Mouse (Mus musculus) ES-E14 (cell line): ENCODE data around the gene Ly6g5c. TPM values are rescaled to one million over a fixed set of nuclear protein-coding genes. Genes with fewer than 3 reads are reported as not detected.

Source experiments
- DNase-seq: peaks from one replicate; pipeline ENCODE4 v3.0.0-alpha.2; 2013; ENCODE audit warnings: low read depth, low spot score
- H3K27ac ChIP-seq: 2 replicates; pipeline ENCODE4 v1.5.1; 2012; ENCODE audit warnings: low read depth, mild to moderate bottlenecking, low read length, moderate library complexity, mixed read lengths; ENCODE audit not compliant: poor library complexity, insufficient read depth, severe bottlenecking
- H3K36me3 ChIP-seq: 2 replicates; pipeline ENCODE4 v1.6.1; 2012; ENCODE audit warnings: mild to moderate bottlenecking, low read length, moderate library complexity, mixed read lengths; ENCODE audit not compliant: control insufficient read depth, poor library complexity, insufficient read depth, severe bottlenecking
- H3K4me1 ChIP-seq, 2 experiments: fragments of 150-350 bp in 1 of 2; sonication (generic) in 1 of 2; 2 replicates each; pipeline ENCODE4 v1.6.1; 2012; ENCODE audit warnings: low read length in 2 of 2, mild to moderate bottlenecking in 1 of 2, mixed read lengths in 1 of 2; ENCODE audit not compliant: control insufficient read depth in 2 of 2, insufficient read depth in 2 of 2, poor library complexity in 1 of 2
- H3K4me3 ChIP-seq, 2 experiments: fragments of 150-350 bp in 1 of 2; sonication (generic) in 1 of 2; 2 replicates each; pipeline ENCODE4 v1.5.1; 2012; ENCODE audit warnings: low read length in 2 of 2, low read depth in 1 of 2, mild to moderate bottlenecking in 1 of 2, mixed read lengths in 1 of 2; ENCODE audit not compliant: insufficient read depth in 1 of 2, poor library complexity in 1 of 2, severe bottlenecking in 1 of 2
- H3K9ac ChIP-seq: 2 replicates; pipeline ENCODE4 v1.6.1; 2012; ENCODE audit warnings: low read depth, mild to moderate bottlenecking, low read length, mixed read lengths; ENCODE audit not compliant: poor library complexity, insufficient read depth, severe bottlenecking
- H3K9me3 ChIP-seq: fragments of 150-350 bp; sonication (generic); 2 replicates; pipeline ENCODE4 v1.6.1; 2012; ENCODE audit warnings: low read depth, mild to moderate bottlenecking, low read length; ENCODE audit not compliant: control insufficient read depth, insufficient read depth
- CHD2 ChIP-seq: IDR thresholded peaks from 2 replicates; pipeline ENCODE4 v1.6.1; 2014; ENCODE audit warnings: mild to moderate bottlenecking, low read depth, low read length, inconsistent platforms
- HCFC1 ChIP-seq: IDR thresholded peaks from 2 replicates; pipeline ENCODE4 v1.6.1; 2012; ENCODE audit warnings: low read length, inconsistent platforms, borderline replicate concordance; ENCODE audit not compliant: insufficient read depth
- MAFK ChIP-seq: IDR thresholded peaks from 2 replicates; pipeline ENCODE4 v1.6.1; 2014; ENCODE audit warnings: mild to moderate bottlenecking, low read depth, low read length, inconsistent platforms; ENCODE audit not compliant: insufficient read depth
- ZC3H11A ChIP-seq: IDR thresholded peaks from 2 replicates; pipeline ENCODE4 v1.6.1; 2012; ENCODE audit warnings: low read depth, mild to moderate bottlenecking, inconsistent platforms, low read length, borderline replicate concordance
- ZNF384 ChIP-seq: IDR thresholded peaks from 2 replicates; pipeline ENCODE4 v1.6.1; 2012; ENCODE audit warnings: low read depth, low read length, inconsistent platforms
- in situ Hi-C, 2 experiments: fragments of 600-800 bp; cut with MboI; formaldehyde crosslinking; loops; one replicate each; pipeline ENCODE4 v1.15.1; 2025; ENCODE audit warnings: low sequenced_read_pairs in 2 of 2, inconsistent platforms in 1 of 2; ENCODE audit not compliant: unreplicated experiment in 2 of 2
- total RNA-seq: library from RNA; depleted of rRNA; stranded (reverse); fragments of 300-350 nt; gene quantifications from 2 replicates; pipeline ENCODE4 v1.2.3, GENCODE M21; 2012; rRNA removed

The Ly6g5c gene
- 0.49 TPM in 1 of 2 replicates, not detected in the other for total RNA-seq

DNA sequence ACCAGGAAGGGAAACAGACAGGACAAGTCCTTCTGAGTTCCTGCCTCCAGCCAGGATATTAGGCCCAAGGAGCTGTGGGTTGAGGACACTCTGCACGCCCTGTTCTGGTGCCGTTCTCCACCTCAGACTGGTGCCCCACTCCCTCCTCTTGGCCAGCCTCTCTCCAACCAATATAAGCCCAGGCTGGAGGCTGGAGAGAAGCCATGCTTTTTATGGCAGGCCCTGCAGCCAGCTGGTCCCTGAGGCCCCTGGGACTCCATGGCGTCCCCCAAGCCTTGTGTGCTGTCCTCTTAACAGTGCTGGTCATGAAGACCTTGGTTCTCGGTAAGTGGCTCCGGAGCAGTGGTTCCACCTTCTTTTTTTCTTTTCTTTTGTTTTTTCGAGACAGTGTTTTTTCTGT, at the start of gene Ly6g5c:
Ly6g5c (plus strand) TSS at position 183 of the 400 bp plus-strand sequence.
- no peak for TF ChIP-seq MAFK
- no peak for TF ChIP-seq ZC3H11A
- no peak for TF ChIP-seq HCFC1
- TF ChIP-seq ZNF384: no peak
- no peak for TF ChIP-seq CHD2
- peaks cover 0 to 3% of the 10 kb centered on the region in 2 experiments; a peak in 1 of 4 replicates for H3K4me1 ChIP-seq
- H3K4me3 ChIP-seq: no peak within 1 kb of the TSS
- H3K27ac ChIP-seq: no peak within 1 kb of the TSS
- in situ Hi-C loops: loop anchor here in 1 of 2 experiments (25.0 kb wide), 1 partner anchor 96 kb away; the partner anchor contains the start of genes Vars and Vwa7
- no peak for DNase-seq
- H3K36me3 ChIP-seq: no peaks in the 10 kb centered on the region
- no peaks in the 10 kb centered on the region for H3K9me3 ChIP-seq
- no peak within 1 kb of the TSS for H3K9ac ChIP-seq

DNA sequence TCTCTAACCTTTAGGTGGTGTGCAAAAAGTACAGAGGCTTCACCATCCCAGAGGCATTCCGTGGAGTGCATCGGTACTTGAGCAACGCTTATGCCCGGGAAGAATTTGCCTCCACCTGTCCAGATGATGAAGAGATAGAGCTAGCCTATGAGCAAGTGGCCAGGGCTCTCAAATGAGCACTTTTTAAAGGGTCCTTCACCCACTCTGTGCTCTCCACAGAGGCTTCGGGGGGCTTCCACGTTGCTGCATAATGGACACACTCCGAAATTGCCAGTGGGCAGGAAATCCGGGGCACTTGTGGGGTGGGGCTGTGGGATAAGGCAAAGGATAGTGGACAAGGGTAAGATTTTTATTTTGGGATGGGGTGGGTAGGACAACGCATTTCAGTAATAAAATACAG, 49.8 kb upstream of the Ly6g5c start:
- in situ Hi-C loops: no loop called here

DNA sequence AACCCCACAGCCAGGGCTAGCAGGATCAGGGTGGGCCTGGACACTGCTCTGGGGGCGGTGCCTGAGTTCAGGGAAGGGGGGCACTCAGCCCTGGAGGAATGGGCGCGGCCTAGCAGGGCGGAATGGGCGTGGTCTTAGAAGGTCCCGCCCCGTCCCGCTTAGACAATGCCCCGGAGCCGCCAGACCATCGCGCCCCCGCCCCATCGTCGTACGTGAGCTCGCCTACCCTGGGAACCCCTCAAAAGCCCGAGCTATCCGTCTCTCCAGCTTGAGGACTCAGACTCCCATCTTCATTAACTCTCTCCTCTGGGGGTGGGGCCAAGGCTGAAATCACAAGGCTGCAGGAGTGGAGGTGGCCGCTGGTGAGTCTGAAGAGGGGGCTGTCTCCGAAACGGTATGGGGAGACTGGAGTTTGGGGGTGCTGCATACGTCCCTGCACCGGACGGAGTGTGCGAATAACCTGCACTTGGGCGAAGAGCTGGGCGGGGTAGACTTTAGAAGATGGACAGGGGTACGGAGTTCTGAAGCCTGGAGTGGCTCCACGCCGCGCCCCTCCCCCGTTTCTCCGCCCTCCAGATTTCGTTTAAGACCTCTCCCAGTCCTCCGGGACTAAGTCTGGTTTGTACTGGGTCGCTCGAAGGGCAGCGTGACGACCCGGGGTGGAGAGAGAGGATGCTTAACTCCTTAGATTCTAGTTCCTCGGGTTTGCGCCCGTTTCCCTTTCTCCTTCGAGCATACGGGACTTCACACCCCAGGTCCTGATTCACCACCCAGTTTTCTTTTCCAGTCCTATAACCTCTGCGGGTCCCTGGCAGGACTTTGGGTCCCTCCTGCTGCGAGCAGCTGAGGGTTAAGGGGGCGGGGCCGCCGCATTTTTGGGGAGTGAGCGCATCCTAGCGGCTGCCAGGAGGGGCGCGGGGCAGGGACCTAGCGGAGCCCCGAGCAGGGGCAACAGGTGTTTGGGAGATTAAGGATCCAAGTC, 48.9 kb upstream of the Ly6g5c start, which contains the start of gene Ddah2:
Ddah2 (plus strand) TSS at position 125 of the 982 bp plus-strand sequence.
- H3K4me1 ChIP-seq: peaks cover 5 to 31% of the 10 kb centered on the region in 2 experiments
- TF ChIP-seq ZC3H11A: no peak
- no peak for TF ChIP-seq MAFK
- TF ChIP-seq ZNF384: no peak
- no peak for TF ChIP-seq HCFC1
- no peak for TF ChIP-seq CHD2
- peak within 1 kb of the TSS; percentile 87 for H3K9ac ChIP-seq
- in situ Hi-C loops: no loop called here
- H3K36me3 ChIP-seq: peaks cover 28% of the 10 kb centered on the region
- H3K9me3 ChIP-seq: no peaks in the 10 kb centered on the region
- H3K27ac ChIP-seq: peak within 1 kb of the TSS; percentile 72
- DNase-seq: peak; percentile 79
- H3K4me3 ChIP-seq: peak within 1 kb of the TSS; percentile 86 to 88

More for the DNA sequence above, 49.8 kb upstream of the Ly6g5c start:
- Histone ChIP-seq H3K9me3 (no peaks in the 10 kb centered on the region), H3K36me3 (peaks cover 34% of the 10 kb centered on the region), H3K4me1 (peaks cover 2 to 24% of the 10 kb centered on the region in 2 experiments), H3K9ac (no peak overlapping the region), H3K4me3 (no peak overlapping the region; a peak in 1 of 4 replicates), H3K27ac (no peak overlapping the region)
- DNase-seq: no peak
- no peak for TF ChIP-seq MAFK
- TF ChIP-seq HCFC1: no peak
- TF ChIP-seq ZC3H11A: no peak
- TF ChIP-seq ZNF384: no peak
- no peak for TF ChIP-seq CHD2

DNA sequence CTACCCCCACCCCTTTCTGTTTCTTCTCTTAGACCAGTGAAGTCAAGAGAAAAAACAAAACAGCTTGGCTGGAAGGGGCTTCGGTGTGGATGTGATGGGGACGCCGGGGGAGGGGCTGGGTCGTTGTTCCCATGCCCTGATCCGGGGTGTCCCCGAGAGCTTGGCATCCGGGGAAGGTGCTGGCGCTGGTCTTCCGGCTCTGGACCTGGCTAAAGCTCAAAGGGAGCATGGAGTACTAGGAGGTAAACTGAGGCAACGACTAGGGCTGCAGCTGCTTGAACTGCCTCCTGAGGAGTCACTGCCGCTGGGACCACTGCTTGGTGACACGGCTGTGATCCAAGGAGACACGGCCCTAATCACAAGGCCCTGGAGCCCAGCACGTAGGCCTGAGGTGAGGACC, 48.0 kb upstream of the Ly6g5c start:
- peaks cover 6 to 34% of the 10 kb centered on the region in 2 experiments for H3K4me1 ChIP-seq
- DNase-seq: no peak
- H3K9ac ChIP-seq: peak overlapping the region; percentile 52; the same call in 1 of the 2 replicates
- in situ Hi-C loops: no loop called here
- peak overlapping the region; percentile 86 to 88 for H3K4me3 ChIP-seq
- TF ChIP-seq ZC3H11A (no peak), CHD2 (no peak), MAFK (no peak), ZNF384 (no peak)
- peaks cover 25% of the 10 kb centered on the region for H3K36me3 ChIP-seq
- H3K27ac ChIP-seq: no peak overlapping the region
- H3K9me3 ChIP-seq: no peaks in the 10 kb centered on the region
